Mouse (Mus musculus): ENCODE measurements around the gene Aadacl3. TPM values are rescaled to one million over a fixed set of nuclear protein-coding genes. Genes with fewer than 3 reads are reported as not detected.

Gene Aadacl3
- not detected in 2 replicates for polyA plus RNA-seq (2012; ENCODE audit: insufficient read depth, low replicate concordance)

DNA sequence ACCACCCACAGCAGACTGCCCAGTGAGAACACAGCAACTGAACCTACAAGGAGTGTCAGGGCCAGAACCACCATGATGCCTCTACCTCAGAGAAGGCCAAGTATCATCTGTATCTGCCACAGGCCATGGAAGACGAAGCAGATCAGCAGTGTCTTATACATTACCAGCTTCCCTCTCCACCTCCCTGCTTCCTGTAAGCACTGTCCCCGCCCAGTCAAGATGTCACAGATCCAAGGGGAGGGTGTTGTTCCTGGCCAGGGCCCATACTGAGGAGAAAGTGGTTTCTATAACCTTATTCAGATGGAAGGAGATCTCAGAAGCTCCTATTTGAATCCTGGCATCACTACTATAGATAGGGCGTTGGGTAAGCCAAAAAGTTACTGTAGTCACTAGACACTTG, at the start of gene Aadacl3:
Aadacl3 (minus strand) TSS at position 101 of the 400 bp plus-strand sequence.
- Histone ChIP-seq H3K4me3 (replicated peaks) (peak within 1 kb of the TSS; percentile 8), H3K27me3 (replicated peaks) (no peaks in the 10 kb centered on the region), H3K9me3 (peaks cover 13% of the 10 kb centered on the region), H3K36me3 (replicated peaks; ENCODE audit: low read length) (no peaks in the 10 kb centered on the region), H3K4me1 (no peaks in the 10 kb centered on the region)
- no peak for TF ChIP-seq FLI1 (IDR thresholded peaks at IDR 0.05; ENCODE audit: low read length)
- TF ChIP-seq GATA1 (IDR thresholded peaks at IDR 0.05; ENCODE audit: borderline replicate concordance, low read length): no peak

GRCm38 (mm10) chr4:144506518-144506917, 43.0 kb upstream of the Aadacl3 start:
- no peaks in the 10 kb centered on the region for H3K4me1 ChIP-seq
- H3K27me3 ChIP-seq (replicated peaks): no peaks in the 10 kb centered on the region
- H3K4me3 ChIP-seq (replicated peaks): no peak overlapping the region
- H3K9me3 ChIP-seq: no peaks in the 10 kb centered on the region
- TF ChIP-seq FLI1 (IDR thresholded peaks at IDR 0.05; ENCODE audit: low read length) (no peak), GATA1 (IDR thresholded peaks at IDR 0.05; ENCODE audit: borderline replicate concordance, low read length) (no peak)
- no peaks in the 10 kb centered on the region for H3K36me3 ChIP-seq (replicated peaks; ENCODE audit: low read length)

DNA sequence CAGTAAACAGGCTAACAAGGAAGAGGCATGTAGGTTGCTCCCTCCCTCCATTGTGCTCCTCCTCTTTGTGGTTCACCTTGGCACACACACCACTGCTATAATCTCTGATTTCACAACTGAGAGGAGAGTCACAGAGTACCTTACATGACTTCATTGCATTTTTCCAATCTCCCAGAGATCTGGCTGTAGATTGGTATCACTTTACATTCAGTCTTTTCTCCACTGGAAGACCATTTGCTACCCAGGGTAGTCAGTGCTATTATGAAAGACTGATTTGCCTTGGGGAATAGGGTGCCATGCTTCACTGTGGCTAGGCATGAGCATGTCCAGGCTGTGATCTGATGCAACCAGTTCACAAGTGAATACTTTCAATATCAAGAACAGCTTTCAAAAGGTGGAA, 29.8 kb upstream of the Aadacl3 start:
- no peaks in the 10 kb centered on the region for H3K9me3 ChIP-seq
- no peak overlapping the region for H3K4me3 ChIP-seq (replicated peaks)
- H3K4me1 ChIP-seq: no peaks in the 10 kb centered on the region
- TF ChIP-seq FLI1 (IDR thresholded peaks at IDR 0.05; ENCODE audit: low read length): no peak
- TF ChIP-seq GATA1 (IDR thresholded peaks at IDR 0.05; ENCODE audit: borderline replicate concordance, low read length): no peak
- no peaks in the 10 kb centered on the region for H3K27me3 ChIP-seq (replicated peaks)
- no peaks in the 10 kb centered on the region for H3K36me3 ChIP-seq (replicated peaks; ENCODE audit: low read length)

DNA sequence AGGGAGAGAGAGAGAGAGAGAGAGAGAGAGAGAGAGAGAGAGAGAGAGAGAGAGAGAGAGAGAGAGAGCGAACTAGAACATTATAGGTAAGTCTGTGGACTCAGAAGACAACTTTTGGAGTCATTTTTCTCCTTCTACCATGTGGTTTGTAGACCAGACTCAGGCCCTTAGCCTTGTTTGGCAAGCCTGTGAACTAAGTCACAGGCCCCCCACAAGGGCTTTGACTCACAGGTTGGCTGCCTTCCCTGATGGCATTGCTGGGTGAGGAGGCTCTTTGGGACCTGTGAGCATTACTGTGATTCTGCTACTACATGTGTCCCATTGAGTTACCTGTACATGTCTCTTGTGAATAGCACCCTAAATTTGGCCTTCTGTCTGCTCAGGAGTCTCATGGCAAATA, 4.5 kb upstream of the Aadacl3 start:
- Histone ChIP-seq H3K9me3 (peaks cover 7% of the 10 kb centered on the region; the same call in 1 of the 2 replicates), H3K27me3 (replicated peaks) (no peaks in the 10 kb centered on the region), H3K4me3 (replicated peaks) (no peak overlapping the region), H3K4me1 (no peaks in the 10 kb centered on the region), H3K36me3 (replicated peaks; ENCODE audit: low read length) (no peaks in the 10 kb centered on the region)
- TF ChIP-seq FLI1 (IDR thresholded peaks at IDR 0.05; ENCODE audit: low read length): no peak
- TF ChIP-seq GATA1 (IDR thresholded peaks at IDR 0.05; ENCODE audit: borderline replicate concordance, low read length): no peak

GRCm38 (mm10) chr4:144465206-144465605, 1.6 kb upstream of the Aadacl3 start:
- Histone ChIP-seq H3K27me3 (replicated peaks) (no peaks in the 10 kb centered on the region), H3K36me3 (replicated peaks; ENCODE audit: low read length) (no peaks in the 10 kb centered on the region), H3K4me3 (replicated peaks) (no peak overlapping the region), H3K4me1 (no peaks in the 10 kb centered on the region), H3K9me3 (peaks cover 10% of the 10 kb centered on the region)
- no peak for TF ChIP-seq GATA1 (IDR thresholded peaks at IDR 0.05; ENCODE audit: borderline replicate concordance, low read length)
- TF ChIP-seq FLI1 (IDR thresholded peaks at IDR 0.05; ENCODE audit: low read length): no peak

- H3K9me3 ChIP-seq: no peaks in the 10 kb centered on the region; the same call in 1 of the 2 replicates
- no peaks in the 10 kb centered on the region for H3K36me3 ChIP-seq (replicated peaks; ENCODE audit: low read length)
- H3K4me1 ChIP-seq: no peaks in the 10 kb centered on the region
- no peak for TF ChIP-seq FLI1 (IDR thresholded peaks at IDR 0.05; ENCODE audit: low read length)
- H3K27me3 ChIP-seq (replicated peaks): no peaks in the 10 kb centered on the region
- no peak within 1 kb of the TSS for H3K4me3 ChIP-seq (replicated peaks)
Measured at GRCm38 (mm10) chr4:144453217-144453616, 10.3 kb downstream of the Aadacl3 start, which contains the start of gene Gm9944. Gm9944 (minus strand) TSS chr4:144453317.

GRCm38 (mm10) chr4:144448546-144448945, 15.0 kb downstream of the Aadacl3 start:
- H3K4me1 ChIP-seq: no peaks in the 10 kb centered on the region
- no peaks in the 10 kb centered on the region; the same call in 1 of the 2 replicates for H3K9me3 ChIP-seq
- TF ChIP-seq FLI1 (IDR thresholded peaks at IDR 0.05; ENCODE audit: low read length): no peak
- TF ChIP-seq GATA1 (IDR thresholded peaks at IDR 0.05; ENCODE audit: borderline replicate concordance, low read length): no peak
- H3K4me3 ChIP-seq (replicated peaks): no peak overlapping the region
- H3K27me3 ChIP-seq (replicated peaks): no peaks in the 10 kb centered on the region
- no peaks in the 10 kb centered on the region for H3K36me3 ChIP-seq (replicated peaks; ENCODE audit: low read length)

DNA sequence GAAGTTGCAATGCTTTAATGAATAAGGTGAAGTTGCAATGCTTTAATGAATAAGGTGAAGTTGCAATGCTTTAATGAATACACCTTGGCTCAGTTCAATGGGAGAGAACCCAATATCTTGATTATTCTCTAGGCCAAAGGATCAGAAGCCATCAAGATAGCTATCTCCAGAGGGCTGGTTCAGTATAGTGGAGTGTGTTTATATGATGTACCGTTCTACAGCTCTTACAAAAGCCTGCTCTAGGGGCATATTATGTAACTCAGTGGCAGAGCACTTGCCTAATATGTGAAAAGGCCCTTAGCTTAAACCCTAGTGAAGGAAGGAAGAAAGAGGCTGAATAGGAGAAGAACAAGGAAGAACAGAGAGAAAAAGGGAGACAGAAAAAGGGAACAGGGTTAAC, 22.0 kb downstream of the Aadacl3 start:
- H3K36me3 ChIP-seq (replicated peaks; ENCODE audit: low read length): no peaks in the 10 kb centered on the region
- H3K9me3 ChIP-seq: peaks cover 8% of the 10 kb centered on the region; the same call in 1 of the 2 replicates
- no peak overlapping the region for H3K4me3 ChIP-seq (replicated peaks)
- TF ChIP-seq FLI1 (IDR thresholded peaks at IDR 0.05; ENCODE audit: low read length) (no peak), GATA1 (IDR thresholded peaks at IDR 0.05; ENCODE audit: borderline replicate concordance, low read length) (no peak)
- no peaks in the 10 kb centered on the region for H3K27me3 ChIP-seq (replicated peaks)
- H3K4me1 ChIP-seq: no peaks in the 10 kb centered on the region

DNA sequence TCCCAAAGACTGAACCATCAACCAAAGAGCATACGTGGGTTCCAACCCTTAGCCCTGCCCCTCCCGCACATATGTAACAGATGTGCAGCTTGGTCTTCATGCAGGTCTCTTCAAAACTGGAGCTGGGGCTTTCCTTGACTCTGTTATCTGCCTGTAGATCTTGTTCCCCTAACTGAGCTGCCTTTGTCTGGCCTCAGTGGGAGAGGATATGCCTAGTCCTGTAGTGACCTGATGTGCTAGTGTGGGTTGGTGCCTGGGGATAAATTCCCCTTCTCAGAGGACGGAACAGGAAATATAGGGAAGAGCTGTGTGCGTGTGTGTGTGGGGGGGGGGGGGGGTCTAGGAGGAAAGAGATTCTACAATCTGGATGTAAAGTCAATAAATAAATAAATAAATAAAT, 22.5 kb downstream of the Aadacl3 start:
- H3K4me1 ChIP-seq: no peaks in the 10 kb centered on the region
- TF ChIP-seq FLI1 (IDR thresholded peaks at IDR 0.05; ENCODE audit: low read length) (no peak), GATA1 (IDR thresholded peaks at IDR 0.05; ENCODE audit: borderline replicate concordance, low read length) (no peak)
- no peaks in the 10 kb centered on the region for H3K36me3 ChIP-seq (replicated peaks; ENCODE audit: low read length)
- H3K27me3 ChIP-seq (replicated peaks): no peaks in the 10 kb centered on the region
- no peak overlapping the region for H3K4me3 ChIP-seq (replicated peaks)
- H3K9me3 ChIP-seq: peaks cover 8% of the 10 kb centered on the region; the same call in 1 of the 2 replicates

- H3K4me1 ChIP-seq: no peaks in the 10 kb centered on the region
- H3K36me3 ChIP-seq (replicated peaks; ENCODE audit: low read length): no peaks in the 10 kb centered on the region
- no peak for TF ChIP-seq GATA1 (IDR thresholded peaks at IDR 0.05; ENCODE audit: borderline replicate concordance, low read length)
- no peak for TF ChIP-seq FLI1 (IDR thresholded peaks at IDR 0.05; ENCODE audit: low read length)
- H3K4me3 ChIP-seq (replicated peaks): no peak within 1 kb of the TSS
- H3K27me3 ChIP-seq (replicated peaks): no peaks in the 10 kb centered on the region
- peaks cover 8% of the 10 kb centered on the region; the same call in 1 of the 2 replicates for H3K9me3 ChIP-seq
Measured at GRCm38 (mm10) chr4:144438672-144439071, 24.9 kb downstream of the Aadacl3 start, which contains the start of gene 1700012P22Rik. 1700012P22Rik (minus strand) TSS chr4:144438772.

DNA sequence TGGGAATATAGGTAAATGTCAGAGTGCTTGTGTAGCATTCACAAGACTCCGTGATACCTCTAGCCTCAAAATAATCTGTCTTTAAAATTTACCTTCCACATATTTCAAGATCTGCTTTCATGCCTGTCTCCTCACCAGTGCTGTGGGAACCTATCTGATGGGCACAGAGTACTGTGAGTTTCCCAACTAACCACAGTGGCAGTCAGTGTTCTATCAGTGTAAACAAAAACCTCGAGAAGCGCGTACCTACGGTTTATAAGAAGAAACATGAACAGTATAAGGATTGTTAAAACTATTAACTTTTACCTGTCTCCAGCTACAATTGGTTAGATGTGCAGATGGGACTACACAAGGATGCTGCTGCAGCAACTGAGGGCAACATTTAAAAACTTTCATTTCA, 30.3 kb downstream of the Aadacl3 start:
- Histone ChIP-seq H3K9me3 (no peaks in the 10 kb centered on the region), H3K4me1 (no peaks in the 10 kb centered on the region), H3K27me3 (replicated peaks) (no peaks in the 10 kb centered on the region)

More for the DNA sequence above, 30.3 kb downstream of the Aadacl3 start:
- H3K36me3 ChIP-seq (replicated peaks; ENCODE audit: low read length): no peaks in the 10 kb centered on the region
- TF ChIP-seq FLI1 (IDR thresholded peaks at IDR 0.05; ENCODE audit: low read length) (no peak), GATA1 (IDR thresholded peaks at IDR 0.05; ENCODE audit: borderline replicate concordance, low read length) (no peak)
- no peak overlapping the region for H3K4me3 ChIP-seq (replicated peaks)
